Comparison of ENCODE assay signal across 8 mouse cellular contexts in genomic region chr5:134235111-134235510, GRCm38 (mm10). TPM values are rescaled to one million over a fixed set of nuclear protein-coding genes. Genes with fewer than 3 reads are reported as not detected.
DNase-seq lines count a peak whose midpoint lies in the region; ATAC-seq and TF ChIP-seq lines count a peak whose summit lies in the region.

No protein-coding gene starts in this region.

- no peak for TF ChIP-seq POLR2A in kidney, adult 2 months (IDR thresholded peaks at IDR 0.05; ENCODE audit: low read depth, low read length)

- TF ChIP-seq EP300 in lung, postnatal 0 days (IDR thresholded peaks at IDR 0.05), result no peak

- no peaks in the 10 kb centered on the region for H3K9me3 ChIP-seq in heart, embryonic 12.5 days (replicated peaks)
- H3K9me3 ChIP-seq in embryonic facial prominence, embryonic 12.5 days, result no peaks in the 10 kb centered on the region
- no peaks in the 10 kb centered on the region for H3K9me3 ChIP-seq in lung, postnatal 0 days (ENCODE audit: low read length)

- H3K4me3 ChIP-seq in heart, embryonic 12.5 days, result no peak overlapping the region
- H3K4me3 ChIP-seq in embryonic facial prominence, embryonic 12.5 days, result no peak overlapping the region
- H3K4me3 ChIP-seq in kidney, adult 2 months (ENCODE audit: insufficient read depth, low read depth, low read length), result no peak overlapping the region
- no peak overlapping the region for H3K4me3 ChIP-seq in lung, postnatal 0 days (ENCODE audit: low read depth, low read length)

- TF ChIP-seq CTCF in kidney, adult 2 months (conservative IDR thresholded peaks at IDR 0.05; ENCODE audit: insufficient read depth, insufficient read length, low read depth, low read length), result no peak
- TF ChIP-seq CTCF in lung, postnatal 0 days (IDR thresholded peaks at IDR 0.05), result no peak

- 27% methylated on average over 6 of the region's 6 CpGs for WGBS in heart, embryonic 12.5 days
- WGBS in embryonic facial prominence, embryonic 12.5 days, result 30% methylated on average over 6 of the region's 6 CpGs
- WGBS in kidney, adult 2 months, result 25% methylated on average over 6 of the region's 6 CpGs
- 10% methylated on average over 6 of the region's 6 CpGs for WGBS in lung, postnatal 0 days

- peaks cover 48% of the 10 kb centered on the region for H3K36me3 ChIP-seq in heart, embryonic 12.5 days
- H3K36me3 ChIP-seq in embryonic facial prominence, embryonic 12.5 days, result peaks cover 43% of the 10 kb centered on the region
- H3K36me3 ChIP-seq in kidney, adult 2 months (ENCODE audit: control insufficient read depth, insufficient read depth, low read length), result no peaks in the 10 kb centered on the region
- H3K36me3 ChIP-seq in lung, postnatal 0 days (ENCODE audit: insufficient read depth, low read length), result peaks cover 29% of the 10 kb centered on the region; the same call in 1 of the 2 replicates

- peak overlapping the region; percentile 70 for H3K27ac ChIP-seq in heart, embryonic 12.5 days (ENCODE audit: poor library complexity, severe bottlenecking)
- H3K27ac ChIP-seq in embryonic facial prominence, embryonic 12.5 days, result peak overlapping the region; percentile 88
- H3K27ac ChIP-seq in kidney, adult 2 months (ENCODE audit: insufficient read depth, low read depth, low read length), result no peak overlapping the region
- H3K27ac ChIP-seq in lung, postnatal 0 days (ENCODE audit: low read length), result peak overlapping the region; percentile 60; the same call in 1 of the 2 replicates

- no peak for ATAC-seq in heart, embryonic 12.5 days (ENCODE audit: insufficient number of reproducible peaks, low FRiP score)
- ATAC-seq in embryonic facial prominence, embryonic 12.5 days (ENCODE audit: insufficient number of reproducible peaks, insufficient read depth, low FRiP score, low TSS enrichment), result 0 out of 2 replicates have a peak, but pooled peaks have one; percentile 19
- peak; percentile 13; the same call in 1 of the 2 replicates for ATAC-seq in lung, postnatal 0 days
- no peak for ATAC-seq in frontal cortex, adult (ENCODE audit: low TSS enrichment)

- no peak overlapping the region for H3K4me2 ChIP-seq in heart, embryonic 12.5 days
- H3K4me2 ChIP-seq in embryonic facial prominence, embryonic 12.5 days (replicated peaks), result no peak overlapping the region
- H3K4me2 ChIP-seq in lung, postnatal 0 days (replicated peaks; ENCODE audit: low read depth, low read length), result no peak overlapping the region

- peak overlapping the region; percentile 33; the same call in 1 of the 2 replicates for H3K9ac ChIP-seq in heart, embryonic 12.5 days
- no peak overlapping the region for H3K9ac ChIP-seq in embryonic facial prominence, embryonic 12.5 days
- H3K9ac ChIP-seq in lung, postnatal 0 days (replicated peaks; ENCODE audit: low read depth), result no peak overlapping the region

- DNase-seq in heart, adult 8-10 months (ENCODE audit: low spot score), result no peak
- peak; percentile 33 for DNase-seq in 3T3-L1 (ENCODE audit: low read depth, low spot score)
- peak; percentile 63 for DNase-seq in kidney, adult 2 months
- DNase-seq in lung, postnatal 0 days (ENCODE audit: low spot score), result peak; percentile 59
- DNase-seq in cerebellum, adult 9-10 months, result no peak

- peaks cover 49% of the 10 kb centered on the region for H3K4me1 ChIP-seq in heart, embryonic 12.5 days (replicated peaks)
- peaks cover 31% of the 10 kb centered on the region for H3K4me1 ChIP-seq in embryonic facial prominence, embryonic 12.5 days
- no peaks in the 10 kb centered on the region for H3K4me1 ChIP-seq in kidney, adult 2 months (ENCODE audit: control insufficient read depth, insufficient read depth, low read length)
- H3K4me1 ChIP-seq in lung, postnatal 0 days (ENCODE audit: insufficient read depth, low read depth, low read length), result peaks cover 13% of the 10 kb centered on the region; the same call in 1 of the 2 replicates

- H3K27me3 ChIP-seq in heart, embryonic 12.5 days (replicated peaks), result no peaks in the 10 kb centered on the region
- no peaks in the 10 kb centered on the region for H3K27me3 ChIP-seq in embryonic facial prominence, embryonic 12.5 days
- H3K27me3 ChIP-seq in kidney, adult 2 months (replicated peaks; ENCODE audit: control insufficient read depth, insufficient read depth, low read length), result no peaks in the 10 kb centered on the region
- H3K27me3 ChIP-seq in lung, postnatal 0 days (replicated peaks; ENCODE audit: insufficient read depth, low read length), result no peaks in the 10 kb centered on the region

RNA-seq across cellular contexts. Expression of gene Ncf1, which starts 5.7 kb away (rescaled TPM):
- 2.0 and 2.2 TPM in 2 replicates for polyA plus RNA-seq in heart, embryonic 12.5 days (2016; fragmentation: Nextera tagmentation; extraction: Ambion mirVana)
- 10 to 100 TPM in 1 of 4 experiments, 1 to 10 TPM in 3; 2.8 to 10.1 (median 3.9) TPM for total RNA-seq in heart, adult 8-10 months (2022)
- polyA plus RNA-seq in embryonic facial prominence, embryonic 12.5 days (2016; fragmentation: Nextera tagmentation; extraction: Ambion mirVana), result 2.2 and 2.3 TPM in 2 replicates
- polyA plus RNA-seq in kidney, adult 2 months (2012; rRNA removed), result 2.6 and 6.7 TPM in 2 replicates
- 19.6 and 19.8 TPM in 2 replicates for polyA plus RNA-seq in lung, postnatal 0 days (2015; fragmentation: Nextera tagmentation; extraction: Ambion mirVana)

RNA-seq across cellular contexts. Expression of gene Gtf2ird2, which starts 51.3 kb away (rescaled TPM):
- 6.5 and 6.9 TPM in 2 replicates for polyA plus RNA-seq in heart, embryonic 12.5 days (2016; fragmentation: Nextera tagmentation; extraction: Ambion mirVana)
- 1 to 10 TPM; 4.8 to 7.8 (median 5.8) TPM for total RNA-seq in heart, adult 8-10 months (2022)
- 10.6 and 11.4 TPM in 2 replicates for polyA plus RNA-seq in embryonic facial prominence, embryonic 12.5 days (2016; fragmentation: Nextera tagmentation; extraction: Ambion mirVana)
- polyA plus RNA-seq in kidney, adult 2 months (2012; rRNA removed), result 5.6 and 5.7 TPM in 2 replicates
- polyA plus RNA-seq in lung, postnatal 0 days (2015; fragmentation: Nextera tagmentation; extraction: Ambion mirVana), result 4.4 and 5.6 TPM in 2 replicates

RNA-seq across cellular contexts. Expression of gene Rcc1l, which starts 58.5 kb away (rescaled TPM):
- polyA plus RNA-seq in heart, embryonic 12.5 days (2016; fragmentation: Nextera tagmentation; extraction: Ambion mirVana), result 25.4 and 26.9 TPM in 2 replicates
- total RNA-seq in heart, adult 8-10 months (2022), result 10 to 100 TPM; 32.2 to 40.2 (median 33.8) TPM
- polyA plus RNA-seq in embryonic facial prominence, embryonic 12.5 days (2016; fragmentation: Nextera tagmentation; extraction: Ambion mirVana), result 36.6 and 38.0 TPM in 2 replicates
- 18.7 and 19.3 TPM in 2 replicates for polyA plus RNA-seq in kidney, adult 2 months (2012; rRNA removed)
- polyA plus RNA-seq in lung, postnatal 0 days (2015; fragmentation: Nextera tagmentation; extraction: Ambion mirVana), result 11.3 and 11.4 TPM in 2 replicates

Comparison
In these comparisons a context has a peak if more than half of its experiments do, and no peak if none do; other contexts are left out.
1. ATAC-seq: peak in embryonic facial prominence, embryonic 12.5 days (single experiment) and lung, postnatal 0 days (single experiment); none in heart, embryonic 12.5 days (single experiment) and frontal cortex, adult (single experiment).
2. DNase-seq: peak in 3T3-L1 (single experiment), kidney, adult 2 months (single experiment) and lung, postnatal 0 days (single experiment); none in heart, adult 8-10 months (single experiment) and cerebellum, adult 9-10 months (single experiment).